Mouse (Mus musculus): ENCODE data around the gene 4933425L06Rik.

Gene 4933425L06Rik

GRCm38 (mm10) chr13:105132776-105133175 is 50.9 kb downstream of the 4933425L06Rik start:
- DNase-seq (ENCODE audit: low spot score in 2 of 2): no peak

DNA sequence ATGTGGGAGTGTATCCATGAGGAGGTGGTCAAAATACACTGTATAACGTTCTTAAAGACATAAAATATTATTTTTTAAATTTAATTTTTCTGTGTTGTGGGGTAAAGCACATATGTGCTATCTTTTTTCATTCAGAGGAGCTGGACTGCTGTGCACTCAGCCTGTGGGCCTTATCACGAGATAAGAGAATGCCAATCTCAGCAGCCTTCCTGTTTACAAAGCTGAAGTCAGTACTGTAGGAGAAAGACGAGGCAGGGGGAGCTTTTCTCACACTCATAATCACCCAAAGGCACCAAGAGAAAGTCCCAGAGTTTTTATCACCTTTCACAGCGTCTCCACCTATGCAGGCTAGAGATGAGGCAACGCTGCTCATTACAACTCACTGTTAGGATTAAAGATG is 52.5 kb downstream of the 4933425L06Rik start:
- DNase-seq (ENCODE audit: low spot score in 2 of 2): no peak

DNA sequence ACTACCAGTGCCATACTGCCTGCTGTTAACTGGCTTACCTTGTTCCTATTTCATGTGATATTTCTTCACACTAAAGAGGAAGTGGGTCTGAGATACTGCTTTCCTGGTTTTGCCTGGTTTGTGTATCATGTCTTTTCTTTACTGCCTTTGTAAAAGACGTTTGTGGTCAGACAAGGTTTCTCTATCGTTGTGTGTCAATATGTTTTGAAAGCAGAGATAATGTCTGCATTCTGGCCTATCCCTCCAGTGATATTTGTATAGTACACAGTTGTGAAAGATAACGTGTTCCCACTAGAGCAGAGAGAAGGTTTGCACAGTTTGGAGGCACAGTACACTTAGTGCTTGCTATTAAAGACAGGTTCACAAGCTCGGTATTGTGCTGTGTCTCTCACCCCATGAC is 58.0 kb downstream of the 4933425L06Rik start:
- no peak for DNase-seq (ENCODE audit: low spot score in 2 of 2)

DNA sequence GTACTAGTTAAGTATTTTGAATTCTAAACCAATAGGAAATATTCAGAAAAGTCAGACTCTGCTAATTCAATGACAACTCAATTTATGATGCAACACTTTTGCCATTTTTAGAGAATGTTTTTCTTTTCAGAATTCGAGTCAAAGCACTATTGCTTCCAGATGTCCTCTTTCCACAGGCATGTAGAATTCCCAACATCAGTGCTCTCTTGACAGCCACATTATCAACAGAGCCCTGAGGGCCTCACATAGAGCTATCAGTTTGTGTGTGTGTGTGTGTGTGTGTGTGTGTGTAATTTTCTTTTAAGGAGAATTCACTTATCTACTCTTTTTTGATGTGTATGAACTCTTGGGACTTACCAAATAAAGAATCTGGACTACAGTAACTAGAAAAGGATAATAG is 64.9 kb downstream of the 4933425L06Rik start:
- no peak for DNase-seq (ENCODE audit: low spot score in 2 of 2)

DNA sequence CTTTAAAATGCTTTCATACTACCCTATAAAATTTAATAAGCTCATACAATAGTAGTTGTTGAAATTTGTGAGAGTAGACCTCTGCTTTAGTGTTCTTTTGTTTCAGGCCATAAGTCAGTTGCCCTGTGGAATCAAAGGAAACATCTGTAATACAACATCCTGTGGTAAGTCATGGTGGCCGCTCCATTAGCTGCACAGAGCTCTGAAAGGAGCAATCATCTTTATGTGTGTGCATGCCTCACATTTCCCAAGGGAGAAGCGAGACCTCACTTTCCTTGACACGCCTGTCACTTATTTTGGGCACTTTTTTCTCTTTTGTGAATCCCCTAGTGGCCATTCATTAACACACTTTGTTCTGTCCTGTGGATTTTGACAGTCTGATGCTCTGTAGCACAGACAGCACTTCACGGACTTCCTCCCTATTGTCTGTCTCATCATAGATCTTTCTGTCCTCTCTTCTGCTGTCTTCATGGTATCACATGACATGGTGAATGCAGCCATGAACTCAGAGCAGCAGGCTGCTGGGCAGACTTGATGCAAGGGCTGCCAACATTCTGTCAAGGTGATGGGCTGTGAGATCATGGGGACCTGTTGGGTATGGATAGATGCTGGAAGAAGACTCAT is 66.0 kb downstream of the 4933425L06Rik start:
- DNase-seq (ENCODE audit: low spot score in 2 of 2): no peak

GRCm38 (mm10) chr13:105150006-105150405 is 68.1 kb downstream of the 4933425L06Rik start:
- DNase-seq (ENCODE audit: low spot score in 2 of 2): no peak

DNA sequence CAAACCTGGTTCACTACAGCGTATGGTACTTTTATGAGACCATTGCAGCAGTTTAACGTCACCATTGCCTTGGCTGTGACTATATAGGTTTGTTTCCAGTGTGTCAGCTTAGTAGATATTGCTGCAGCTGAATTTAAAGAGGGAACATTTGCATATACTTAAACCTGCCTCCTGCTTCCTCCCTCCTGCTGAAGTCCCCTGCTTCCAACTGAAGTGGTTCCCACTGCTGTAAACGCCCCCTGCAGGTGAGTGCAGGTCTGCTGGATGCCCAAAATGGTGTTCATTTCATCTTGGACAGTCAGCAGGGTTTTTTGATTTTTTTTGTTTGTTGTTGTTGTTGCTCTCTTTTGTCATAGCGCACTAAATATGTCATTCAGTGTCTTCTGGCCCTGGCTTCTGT is 72.0 kb downstream of the 4933425L06Rik start:
- DNase-seq (ENCODE audit: low spot score in 2 of 2): no peak

DNA sequence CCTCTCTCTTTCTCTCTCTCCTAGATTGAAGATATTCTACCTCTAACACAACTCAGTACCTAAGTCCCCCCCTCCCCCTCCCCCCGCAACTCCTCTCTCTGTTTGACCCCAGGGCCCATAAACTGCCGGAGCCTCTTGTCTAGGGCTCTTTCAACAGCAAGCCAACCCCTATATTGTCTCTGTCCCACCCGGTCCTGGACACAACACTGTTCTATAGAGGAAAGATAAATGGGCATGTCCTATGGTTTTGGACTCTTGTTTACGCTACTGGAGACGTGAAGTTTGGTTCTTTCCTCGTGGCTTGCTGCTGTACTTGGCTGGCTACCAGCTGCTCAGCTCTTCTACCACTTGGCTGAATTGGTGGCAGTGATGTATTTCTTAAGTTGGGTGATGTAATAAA is 83.5 kb downstream of the 4933425L06Rik start:
- no peak for DNase-seq (ENCODE audit: low spot score in 2 of 2)

Data from frontal cortex, postnatal 25 days (tissue).